Mouse (Mus musculus): ENCODE results near the gene Mrpl49. TPM values are rescaled to one million over a fixed set of nuclear protein-coding genes. Genes with fewer than 3 reads are reported as not detected.

Mrpl49 gene
- polyA plus RNA-seq (2015; fragmentation: Nextera tagmentation; extraction: Ambion mirVana) = 71.4 and 79.5 TPM in 2 replicates

DNA sequence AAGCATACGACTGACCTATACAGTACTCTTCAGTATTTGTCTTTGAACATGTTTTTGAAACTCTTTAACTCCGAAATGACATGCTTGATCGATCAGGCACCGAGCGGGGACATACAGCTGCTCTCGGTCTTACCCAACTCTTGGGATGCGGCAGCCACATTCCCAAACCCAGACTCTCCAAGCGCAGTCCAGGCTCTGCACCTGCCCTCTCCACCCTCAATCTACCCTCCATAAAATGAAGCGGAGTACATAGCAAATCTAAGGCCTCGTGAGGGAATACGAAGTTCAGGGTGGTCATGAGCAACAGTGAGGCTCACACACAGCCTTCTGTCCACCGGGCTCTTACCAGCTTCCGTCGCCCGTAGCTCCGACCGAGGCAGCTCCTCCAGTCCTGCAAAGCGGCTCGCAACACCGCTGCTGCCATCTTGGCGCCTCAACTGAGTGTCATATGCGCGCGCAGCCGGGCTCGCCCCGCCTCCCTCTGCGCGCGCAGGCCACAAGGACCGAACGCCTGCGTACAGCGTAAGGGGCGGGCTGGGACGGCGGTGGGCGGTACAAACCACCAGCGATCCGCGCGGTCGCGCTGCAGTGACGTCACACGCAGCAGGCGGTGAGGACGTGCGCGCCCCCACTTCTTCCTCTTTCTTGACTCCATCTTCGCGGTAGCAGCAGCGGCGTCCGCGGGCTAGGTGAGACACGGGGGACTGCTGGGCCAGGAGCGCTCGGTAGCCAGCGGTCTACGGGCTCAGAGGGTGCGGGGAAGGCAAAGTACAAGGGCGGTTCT lies at the start of gene Mrpl49, which contains the start of gene Fau:
Gene Mrpl49 (minus strand): TSS at position 473 of the 784 bp plus-strand sequence.
Gene Fau (plus strand): TSS at position 532 of the 784 bp plus-strand sequence.
- peak; percentile 83 for ATAC-seq
- no peaks in the 10 kb centered on the region for H3K27me3 ChIP-seq (replicated peaks; ENCODE audit: control insufficient read depth, insufficient read depth, low read length)
- H3K36me3 ChIP-seq (ENCODE audit: control insufficient read depth, insufficient read depth, low read length) = peaks cover 17% of the 10 kb centered on the region
- H3K9me3 ChIP-seq (ENCODE audit: control insufficient read depth, low read length) = no peaks in the 10 kb centered on the region
- peaks cover 28% of the 10 kb centered on the region for H3K4me1 ChIP-seq (ENCODE audit: control insufficient read depth, insufficient read depth, low read length)
- peak within 1 kb of the TSS; percentile 80 for H3K4me2 ChIP-seq (ENCODE audit: low read depth, low read length)
- H3K9ac ChIP-seq (ENCODE audit: low read depth, low read length) = peak within 1 kb of the TSS; percentile 87
- WGBS = 2% methylated on average over 63 of the region's 63 CpGs
- H3K4me3 ChIP-seq (ENCODE audit: low read length) = peak within 1 kb of the TSS; percentile 83
- H3K27ac ChIP-seq (ENCODE audit: low read length) = peak within 1 kb of the TSS; percentile 74

DNA sequence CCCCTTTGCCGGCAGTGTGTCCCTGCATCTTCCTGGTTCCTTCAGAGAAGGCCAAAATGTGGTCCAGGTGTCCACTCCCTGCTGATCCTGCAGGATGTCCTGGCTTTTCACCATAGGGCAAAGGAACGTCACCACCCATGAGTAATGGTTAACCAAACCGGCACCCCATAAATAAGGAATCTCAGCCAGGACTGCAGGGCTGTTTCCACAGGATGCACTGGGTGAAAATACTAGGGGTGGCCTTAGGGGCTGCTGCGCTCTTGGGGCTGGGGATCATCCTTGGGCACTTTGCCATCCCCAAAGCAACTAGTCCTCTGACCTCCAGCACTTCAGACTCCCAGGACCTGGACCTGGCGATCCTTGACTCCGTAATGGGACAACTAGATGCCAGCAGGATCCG lies 48.0 kb upstream of the Mrpl49 start, which contains the start of gene Naaladl1:
Gene Naaladl1 (plus strand): TSS at position 197 of the 400 bp plus-strand sequence.
- Histone ChIP-seq H3K27me3 (replicated peaks; ENCODE audit: control insufficient read depth, insufficient read depth, low read length) (no peaks in the 10 kb centered on the region), H3K9ac (ENCODE audit: low read depth, low read length) (peak within 1 kb of the TSS; percentile 60), H3K9me3 (ENCODE audit: control insufficient read depth, low read length) (no peaks in the 10 kb centered on the region), H3K4me2 (ENCODE audit: low read depth, low read length) (peak within 1 kb of the TSS; percentile 19), H3K4me3 (ENCODE audit: low read length) (peak within 1 kb of the TSS; percentile 44), H3K4me1 (ENCODE audit: control insufficient read depth, insufficient read depth, low read length) (peaks cover 14% of the 10 kb centered on the region), H3K36me3 (ENCODE audit: control insufficient read depth, insufficient read depth, low read length) (no peaks in the 10 kb centered on the region), H3K27ac (ENCODE audit: low read length) (peak within 1 kb of the TSS; percentile 78)
- peak; percentile 63 for ATAC-seq
- 68% methylated on average over 7 of the region's 7 CpGs for WGBS

DNA sequence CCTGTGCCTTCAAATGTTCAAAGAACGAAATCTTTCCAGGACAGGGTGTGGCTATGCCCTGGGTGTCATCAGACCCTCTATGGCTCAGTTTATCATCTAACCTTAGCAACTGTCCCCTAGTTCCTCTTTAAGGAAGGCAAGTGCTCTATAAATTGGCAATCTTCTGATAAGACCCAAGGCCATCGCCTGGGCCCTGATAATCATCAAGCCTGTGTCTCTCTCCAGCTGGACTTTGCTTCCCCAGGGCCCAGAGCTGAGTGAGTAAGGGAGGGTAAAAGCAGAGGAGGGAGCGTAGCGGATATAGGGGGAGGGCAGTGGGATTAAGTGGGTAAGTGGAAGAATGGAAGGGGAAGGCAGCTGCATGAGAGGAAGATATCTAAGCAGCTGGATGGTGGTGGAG lies 46.9 kb upstream of the Mrpl49 start:
- WGBS = 50% methylated on average over 4 of the region's 4 CpGs
- no peak overlapping the region for H3K9ac ChIP-seq (ENCODE audit: low read depth, low read length)
- no peaks in the 10 kb centered on the region for H3K27me3 ChIP-seq (replicated peaks; ENCODE audit: control insufficient read depth, insufficient read depth, low read length)
- peaks cover 14% of the 10 kb centered on the region for H3K4me1 ChIP-seq (ENCODE audit: control insufficient read depth, insufficient read depth, low read length)
- H3K4me2 ChIP-seq (ENCODE audit: low read depth, low read length) = no peak overlapping the region
- peak overlapping the region; percentile 75 for H3K27ac ChIP-seq (ENCODE audit: low read length)
- no peaks in the 10 kb centered on the region for H3K36me3 ChIP-seq (ENCODE audit: control insufficient read depth, insufficient read depth, low read length)
- no peak overlapping the region for H3K4me3 ChIP-seq (ENCODE audit: low read length)
- peak; percentile 80 for ATAC-seq
- H3K9me3 ChIP-seq (ENCODE audit: control insufficient read depth, low read length) = no peaks in the 10 kb centered on the region

DNA sequence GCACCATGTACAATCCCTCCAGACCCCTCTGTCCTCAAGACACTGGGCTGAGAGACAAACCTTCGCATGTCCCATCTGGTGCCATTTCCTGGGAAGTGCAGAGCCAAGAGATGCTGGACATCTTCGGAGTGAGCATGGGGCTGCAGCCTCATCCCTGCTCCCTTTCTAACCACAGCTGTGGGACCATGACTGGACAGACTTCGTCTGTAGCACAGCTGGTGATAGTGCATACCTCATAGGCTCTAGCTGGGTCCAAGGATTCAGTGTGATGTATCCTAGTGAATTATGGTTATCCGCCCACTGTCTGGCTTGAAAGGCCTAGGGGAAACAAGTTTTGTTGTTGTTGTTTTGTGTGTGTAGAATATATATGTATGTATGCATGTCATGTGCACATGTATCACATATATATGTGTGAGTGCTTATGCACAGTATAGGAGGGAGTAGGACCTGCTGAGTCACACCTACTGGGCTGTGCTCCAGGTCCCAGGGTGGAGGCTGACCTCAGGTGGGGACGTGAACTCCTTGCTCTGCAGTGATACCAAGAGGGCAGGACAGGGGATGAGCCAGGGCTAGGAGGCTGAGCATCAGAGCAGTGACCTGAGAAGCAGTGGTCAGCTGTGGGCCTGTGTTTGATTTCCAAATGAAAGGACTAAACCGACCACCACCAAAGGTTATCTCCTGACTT lies 44.7 kb upstream of the Mrpl49 start:
- ATAC-seq = 0 out of 2 replicates have a peak, but pooled peaks have one; percentile 31
- Histone ChIP-seq H3K27ac (ENCODE audit: low read length) (no peak overlapping the region), H3K4me1 (ENCODE audit: control insufficient read depth, insufficient read depth, low read length) (peaks cover 14% of the 10 kb centered on the region), H3K9me3 (ENCODE audit: control insufficient read depth, low read length) (no peaks in the 10 kb centered on the region), H3K36me3 (ENCODE audit: control insufficient read depth, insufficient read depth, low read length) (peaks cover 2% of the 10 kb centered on the region; the same call in 1 of the 2 replicates), H3K4me3 (ENCODE audit: low read length) (no peak overlapping the region), H3K4me2 (ENCODE audit: low read depth, low read length) (no peak overlapping the region), H3K27me3 (replicated peaks; ENCODE audit: control insufficient read depth, insufficient read depth, low read length) (no peaks in the 10 kb centered on the region), H3K9ac (ENCODE audit: low read depth, low read length) (no peak overlapping the region)
- WGBS = 72% methylated on average over 6 of the region's 6 CpGs

DNA sequence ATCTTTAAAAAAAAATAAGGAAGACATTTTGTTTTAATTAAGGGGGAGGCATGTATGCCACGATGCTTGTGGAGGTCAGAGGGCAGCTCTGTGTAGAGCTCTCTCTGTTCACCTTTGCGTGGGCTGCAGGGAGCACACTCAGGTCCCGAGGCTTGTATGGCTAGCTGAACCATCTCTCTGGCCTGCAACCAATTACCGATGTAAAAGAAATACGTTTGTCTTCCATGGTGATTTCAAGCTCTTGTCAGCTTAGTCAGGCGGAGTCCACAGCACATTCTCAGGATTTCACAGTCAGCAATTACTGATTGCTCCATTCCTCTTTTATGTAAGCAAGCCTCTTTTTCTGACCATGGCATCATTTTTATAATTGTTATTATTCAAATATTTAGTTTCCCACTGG lies 43.6 kb upstream of the Mrpl49 start:
- no peak overlapping the region for H3K9ac ChIP-seq (ENCODE audit: low read depth, low read length)
- H3K36me3 ChIP-seq (ENCODE audit: control insufficient read depth, insufficient read depth, low read length) = peaks cover 2% of the 10 kb centered on the region; the same call in 1 of the 2 replicates
- H3K27ac ChIP-seq (ENCODE audit: low read length) = no peak overlapping the region
- H3K4me2 ChIP-seq (ENCODE audit: low read depth, low read length) = no peak overlapping the region
- 67% methylated on average over 6 of the region's 6 CpGs for WGBS
- H3K9me3 ChIP-seq (ENCODE audit: control insufficient read depth, low read length) = no peaks in the 10 kb centered on the region
- H3K4me1 ChIP-seq (ENCODE audit: control insufficient read depth, insufficient read depth, low read length) = peaks cover 14% of the 10 kb centered on the region
- ATAC-seq = no peak
- no peak overlapping the region for H3K4me3 ChIP-seq (ENCODE audit: low read length)
- no peaks in the 10 kb centered on the region for H3K27me3 ChIP-seq (replicated peaks; ENCODE audit: control insufficient read depth, insufficient read depth, low read length)

DNA sequence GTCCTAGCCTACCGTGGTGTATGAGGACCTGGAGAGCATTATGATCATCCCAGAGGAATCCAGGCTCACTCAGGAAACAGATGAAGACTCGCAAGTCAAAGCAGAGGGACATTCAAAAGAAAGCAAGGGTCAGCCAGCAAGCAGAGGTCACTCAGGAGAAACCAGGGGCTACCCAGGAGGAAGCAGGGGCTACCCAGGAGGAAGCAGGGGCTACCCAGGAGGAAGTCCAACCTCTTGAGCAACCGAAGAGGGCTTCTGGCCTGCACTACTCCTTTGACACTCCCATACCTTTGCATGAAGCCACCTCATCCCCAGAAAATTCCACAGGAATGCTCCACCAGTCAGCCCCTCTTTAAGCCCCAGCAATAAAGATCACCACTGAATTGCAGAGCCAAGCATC lies 40.3 kb upstream of the Mrpl49 start:
- H3K4me3 ChIP-seq (ENCODE audit: low read length) = no peak overlapping the region
- H3K4me2 ChIP-seq (ENCODE audit: low read depth, low read length) = no peak overlapping the region
- no peak overlapping the region for H3K27ac ChIP-seq (ENCODE audit: low read length)
- H3K36me3 ChIP-seq (ENCODE audit: control insufficient read depth, insufficient read depth, low read length) = peaks cover 2% of the 10 kb centered on the region; the same call in 1 of the 2 replicates
- 95% methylated on average over 3 of the region's 3 CpGs for WGBS
- no peak for ATAC-seq
- H3K9ac ChIP-seq (ENCODE audit: low read depth, low read length) = no peak overlapping the region
- 0 out of 2 replicates have a peak, but pooled peaks cover 2% of the 10 kb centered on the region for H3K4me1 ChIP-seq (ENCODE audit: control insufficient read depth, insufficient read depth, low read length)
- no peaks in the 10 kb centered on the region for H3K27me3 ChIP-seq (replicated peaks; ENCODE audit: control insufficient read depth, insufficient read depth, low read length)
- no peaks in the 10 kb centered on the region for H3K9me3 ChIP-seq (ENCODE audit: control insufficient read depth, low read length)

DNA sequence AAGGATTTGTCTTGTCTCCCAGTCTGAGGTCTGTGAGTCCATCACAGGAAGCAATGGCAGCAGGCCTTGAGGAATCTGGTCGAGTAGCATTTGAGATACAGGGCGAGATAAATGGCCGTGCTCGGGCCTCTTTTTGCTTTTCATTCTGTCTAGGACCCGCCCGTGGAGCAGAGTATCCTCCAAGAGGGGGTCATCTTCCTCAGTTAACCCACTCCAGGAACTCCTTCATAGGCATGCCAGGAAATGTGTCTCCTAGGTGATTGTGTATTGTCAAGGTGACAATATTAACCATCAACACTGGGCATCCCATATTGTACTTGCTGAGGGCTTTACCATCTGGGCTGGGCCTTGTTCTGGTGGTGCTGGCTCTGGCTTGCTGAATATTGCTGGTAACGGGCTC lies 36.5 kb upstream of the Mrpl49 start, which contains the start of gene AC131692.1:
Gene AC131692.1 (plus strand): TSS at position 301 of the 400 bp plus-strand sequence.
- H3K4me1 ChIP-seq (ENCODE audit: control insufficient read depth, insufficient read depth, low read length) = no peaks in the 10 kb centered on the region
- no peaks in the 10 kb centered on the region for H3K27me3 ChIP-seq (replicated peaks; ENCODE audit: control insufficient read depth, insufficient read depth, low read length)
- WGBS = 85% methylated on average over 7 of the region's 7 CpGs
- no peak for ATAC-seq
- no peak within 1 kb of the TSS for H3K4me2 ChIP-seq (ENCODE audit: low read depth, low read length)
- H3K27ac ChIP-seq (ENCODE audit: low read length) = no peak within 1 kb of the TSS
- H3K4me3 ChIP-seq (ENCODE audit: low read length) = no peak within 1 kb of the TSS
- no peak within 1 kb of the TSS for H3K9ac ChIP-seq (ENCODE audit: low read depth, low read length)
- peaks cover 9% of the 10 kb centered on the region; the same call in 1 of the 2 replicates for H3K36me3 ChIP-seq (ENCODE audit: control insufficient read depth, insufficient read depth, low read length)
- no peaks in the 10 kb centered on the region for H3K9me3 ChIP-seq (ENCODE audit: control insufficient read depth, low read length)

DNA sequence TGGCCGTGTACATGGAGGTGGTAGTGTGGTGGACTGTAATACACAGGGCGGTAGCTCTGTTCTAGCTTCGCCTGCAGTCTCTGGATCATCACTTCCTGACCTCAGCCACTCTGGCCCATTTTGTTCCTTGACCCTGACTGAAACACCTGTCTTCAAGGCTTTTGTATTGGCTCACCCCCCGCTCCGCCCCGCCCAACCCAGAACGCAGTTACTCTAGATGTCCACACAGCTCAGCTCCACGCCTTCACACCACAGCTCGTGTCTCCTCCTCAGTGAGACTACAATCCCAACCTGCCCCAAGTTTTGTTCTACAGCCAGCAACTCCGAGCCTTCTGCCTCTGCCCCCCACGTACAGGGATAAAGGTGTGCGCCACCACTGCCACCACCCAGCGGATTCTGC lies 31.3 kb upstream of the Mrpl49 start:
- no peak overlapping the region for H3K9ac ChIP-seq (ENCODE audit: low read depth, low read length)
- H3K4me2 ChIP-seq (ENCODE audit: low read depth, low read length) = no peak overlapping the region
- H3K4me3 ChIP-seq (ENCODE audit: low read length) = no peak overlapping the region
- peaks cover 7% of the 10 kb centered on the region; the same call in 1 of the 2 replicates for H3K36me3 ChIP-seq (ENCODE audit: control insufficient read depth, insufficient read depth, low read length)
- H3K4me1 ChIP-seq (ENCODE audit: control insufficient read depth, insufficient read depth, low read length) = peaks cover 9% of the 10 kb centered on the region
- H3K27ac ChIP-seq (ENCODE audit: low read length) = no peak overlapping the region
- no peaks in the 10 kb centered on the region for H3K9me3 ChIP-seq (ENCODE audit: control insufficient read depth, low read length)
- no peak for ATAC-seq
- H3K27me3 ChIP-seq (replicated peaks; ENCODE audit: control insufficient read depth, insufficient read depth, low read length) = no peaks in the 10 kb centered on the region
- 86% methylated on average over 13 of the region's 13 CpGs for WGBS

DNA sequence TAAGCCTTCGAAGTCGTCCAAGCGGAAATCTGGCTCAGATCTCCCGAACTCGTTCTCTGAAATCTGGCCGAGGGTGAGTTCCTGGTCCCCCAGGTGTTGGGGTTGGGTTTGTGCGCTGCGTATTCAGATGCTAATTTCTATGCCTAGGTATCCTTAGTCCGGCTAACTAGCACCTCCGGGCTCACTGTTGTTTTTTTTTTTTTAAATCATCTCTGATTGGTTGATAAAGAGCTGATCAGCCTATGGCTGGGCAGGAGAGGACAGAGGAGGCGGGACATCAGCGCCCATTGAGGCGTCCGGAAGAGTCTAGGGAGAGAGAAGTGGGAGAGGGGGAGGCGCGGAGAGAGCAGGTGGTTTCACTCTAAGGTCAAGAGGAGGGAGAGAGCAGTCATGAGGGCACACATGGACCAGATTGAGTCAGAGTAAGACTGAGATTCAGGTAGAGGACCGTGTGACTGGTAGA lies 27.9 kb upstream of the Mrpl49 start:
- Histone ChIP-seq H3K27me3 (replicated peaks; ENCODE audit: control insufficient read depth, insufficient read depth, low read length) (no peaks in the 10 kb centered on the region), H3K4me1 (ENCODE audit: control insufficient read depth, insufficient read depth, low read length) (peaks cover 11% of the 10 kb centered on the region), H3K4me3 (ENCODE audit: low read length) (peak overlapping the region; percentile 81), H3K9ac (ENCODE audit: low read depth, low read length) (peak overlapping the region; percentile 80), H3K27ac (ENCODE audit: low read length) (peak overlapping the region; percentile 73), H3K36me3 (ENCODE audit: control insufficient read depth, insufficient read depth, low read length) (peaks cover 8% of the 10 kb centered on the region), H3K4me2 (ENCODE audit: low read depth, low read length) (peak overlapping the region; percentile 81), H3K9me3 (ENCODE audit: control insufficient read depth, low read length) (no peaks in the 10 kb centered on the region)
- ATAC-seq = peak; percentile 78
- 0% methylated on average over 17 of the region's 17 CpGs for WGBS

Measured in intestine, embryonic 16.5 days (tissue).